Mouse (Mus musculus) CH12.LX (cell line): Measurements from ENCODE around the gene Fmn2. TPM values are rescaled to one million over a fixed set of nuclear protein-coding genes. Genes with fewer than 3 reads are reported as not detected.

ENCODE experiments used
- DNase-seq: peaks from one replicate; pipeline ENCODE4 v3.0.0-alpha.2; 2013; ENCODE audit errors: extremely low read depth
- H3K27ac ChIP-seq: 2 replicates; pipeline ENCODE4 v1.5.1; 2012; ENCODE audit warnings: low read depth, mild to moderate bottlenecking, control low read depth, moderate library complexity; ENCODE audit not compliant: insufficient read depth
- H3K27me3 ChIP-seq: replicated peaks from 2 replicates; pipeline ENCODE3; 2012; ENCODE audit warnings: inconsistent platforms
- H3K36me3 ChIP-seq, 2 experiments: replicated peaks in 1 of 2; 2 replicates each; pipeline versions ENCODE3 to v1.6.1; 2012; ENCODE audit warnings: inconsistent platforms in 1 of 2, low read length in 1 of 2, mild to moderate bottlenecking in 1 of 2, mixed read lengths in 1 of 2, moderate library complexity in 1 of 2; ENCODE audit not compliant: control insufficient read depth in 1 of 2, insufficient read depth in 1 of 2
- H3K4me1 ChIP-seq, 2 experiments: 2 replicates each; pipeline ENCODE4 v1.6.1; 2012; ENCODE audit warnings: inconsistent platforms in 1 of 2, moderate library complexity in 1 of 2; ENCODE audit not compliant: insufficient read depth in 2 of 2, control insufficient read depth in 1 of 2
- H3K4me2 ChIP-seq: 2 replicates; pipeline ENCODE4 v1.6.1; 2012; ENCODE audit warnings: low read depth, mild to moderate bottlenecking, control low read depth; ENCODE audit not compliant: poor library complexity, insufficient read depth, severe bottlenecking
- H3K4me3 ChIP-seq, 3 experiments: fragments of 150-350 bp in 1 of 3; sonication (generic) in 1 of 3; replicated peaks in 1 of 3; 2 replicates each; pipeline versions ENCODE3 to v1.5.1; 2011 to 2012; ENCODE audit warnings: low read depth in 2 of 3, low read length in 2 of 3, mild to moderate bottlenecking in 2 of 3, moderate library complexity in 2 of 3, control low read depth in 1 of 3, improper control_type of control experiment in 1 of 3, inconsistent platforms in 1 of 3, mixed read lengths in 1 of 3; ENCODE audit not compliant: poor library complexity in 1 of 3
- H3K79me2 ChIP-seq: replicated peaks from 2 replicates; pipeline ENCODE4 v1.6.1; 2012; ENCODE audit warnings: mild to moderate bottlenecking, moderate library complexity; ENCODE audit not compliant: control insufficient read depth, poor library complexity, insufficient read depth, severe bottlenecking; ENCODE audit errors: extremely low read depth
- H3K9ac ChIP-seq: 2 replicates; pipeline ENCODE4 v1.6.1; 2012; ENCODE audit warnings: low read depth, mild to moderate bottlenecking, control low read depth, moderate library complexity; ENCODE audit not compliant: insufficient read depth
- H3K9me3 ChIP-seq: replicated peaks from 2 replicates; pipeline ENCODE3; 2012; ENCODE audit warnings: low read length, inconsistent platforms, mixed read lengths
- CHD2 ChIP-seq: IDR thresholded peaks from 2 replicates; pipeline ENCODE4 v1.6.1; 2011; ENCODE audit warnings: low read length, improper control_type of control experiment
- ELF1 ChIP-seq: IDR thresholded peaks from 2 replicates; pipeline ENCODE4 v1.6.1; 2014; ENCODE audit warnings: low read depth, mild to moderate bottlenecking, inconsistent platforms, low read length, improper control_type of control experiment
- ETS1 ChIP-seq: conservative IDR thresholded peaks from 2 replicates; pipeline ENCODE4 v1.6.1; 2012; ENCODE audit warnings: low read depth, mild to moderate bottlenecking, inconsistent platforms, low read length, improper control_type of control experiment, moderate library complexity
- GABPA ChIP-seq: IDR thresholded peaks from 2 replicates; pipeline ENCODE4 v1.6.1; 2012; ENCODE audit warnings: low read depth, low read length, improper control_type of control experiment, inconsistent platforms; ENCODE audit not compliant: insufficient replicate concordance
- IRF4 ChIP-seq: IDR thresholded peaks from 2 replicates; pipeline ENCODE4 v1.6.1; 2014; ENCODE audit warnings: low read depth, mild to moderate bottlenecking, inconsistent platforms, low read length, improper control_type of control experiment
- JUN ChIP-seq: IDR thresholded peaks from 2 replicates; pipeline ENCODE4 v1.6.1; 2011; ENCODE audit warnings: low read depth, mild to moderate bottlenecking, low read length, improper control_type of control experiment, moderate library complexity; ENCODE audit not compliant: insufficient read depth
- JUND ChIP-seq: conservative IDR thresholded peaks from 2 replicates; pipeline ENCODE4 v1.6.1; 2011; ENCODE audit warnings: low read depth, low read length, improper control_type of control experiment
- MAFK ChIP-seq: IDR thresholded peaks from 2 replicates; pipeline ENCODE4 v1.6.1; 2011; ENCODE audit warnings: low read length, improper control_type of control experiment; ENCODE audit not compliant: insufficient replicate concordance
- MXI1 ChIP-seq: IDR thresholded peaks from 2 replicates; pipeline ENCODE4 v1.6.1; 2011; ENCODE audit warnings: mild to moderate bottlenecking, low read depth, low read length, improper control_type of control experiment
- MYC ChIP-seq: IDR thresholded peaks from 2 replicates; pipeline ENCODE4 v1.6.1; 2011; ENCODE audit warnings: low read depth, mild to moderate bottlenecking, improper control_type of control experiment, low read length
- NELFE ChIP-seq: IDR thresholded peaks from 2 replicates; pipeline ENCODE4 v1.6.1; 2011; ENCODE audit warnings: low read depth, low read length, improper control_type of control experiment
- NRF1 ChIP-seq: IDR thresholded peaks from 2 replicates; pipeline ENCODE4 v1.6.1; 2014; ENCODE audit warnings: low read depth, mild to moderate bottlenecking, inconsistent platforms, low read length, improper control_type of control experiment, moderate library complexity
- POLR2A ChIP-seq: IDR thresholded peaks from 2 replicates; pipeline ENCODE4 v1.6.1; 2011; ENCODE audit warnings: low read depth, mild to moderate bottlenecking, improper control_type of control experiment, low read length
- POLR2AphosphoS2 ChIP-seq: IDR thresholded peaks from 2 replicates; pipeline ENCODE4 v1.6.1; 2011; ENCODE audit warnings: low read depth, low read length, improper control_type of control experiment
- RCOR1 ChIP-seq: conservative IDR thresholded peaks from 2 replicates; pipeline ENCODE4 v1.6.1; 2012; ENCODE audit warnings: low read depth, mild to moderate bottlenecking, inconsistent platforms, low read length, improper control_type of control experiment
- SIN3A ChIP-seq: IDR thresholded peaks from 2 replicates; pipeline ENCODE4 v1.6.1; 2012; ENCODE audit warnings: low read length, improper control_type of control experiment, inconsistent platforms
- TCF12 ChIP-seq: IDR thresholded peaks from 2 replicates; pipeline ENCODE4 v1.6.1; 2014; ENCODE audit warnings: low read depth, mild to moderate bottlenecking, inconsistent platforms, low read length, improper control_type of control experiment
- USF2 ChIP-seq: conservative IDR thresholded peaks from 2 replicates; pipeline ENCODE4 v1.6.1; 2011; ENCODE audit warnings: low read depth, low read length, improper control_type of control experiment
- ZKSCAN1 ChIP-seq: IDR thresholded peaks from 2 replicates; pipeline ENCODE4 v1.6.1; 2012; ENCODE audit warnings: low read depth, inconsistent platforms, low read length, improper control_type of control experiment, borderline replicate concordance
- ZNF384 ChIP-seq: IDR thresholded peaks from 2 replicates; pipeline ENCODE4 v1.6.1; 2012; ENCODE audit warnings: low read depth, low read length, improper control_type of control experiment, inconsistent platforms
- dilution Hi-C: fragments of 300-500 bp; cut with MboI; formaldehyde crosslinking; loops from 2 replicates; pipeline ENCODE4 v1.14.3; 2020; ENCODE audit warnings: low sequenced_read_pairs; ENCODE audit not compliant: extremely low pct_unique_long_range_greater_than_20kb, extremely low pct_ligation_motif_present
- in situ Hi-C: fragments of 300-500 bp; cut with MboI; formaldehyde crosslinking; loops from 3 replicates; pipeline ENCODE4 v1.14.3; 2019; ENCODE audit warnings: low sequenced_read_pairs, low pct_ligation_motif_present, low pct_unique_long_range_greater_than_20kb, mixed read lengths
- polyA plus RNA-seq: library from polyadenylated mRNA; unstranded; fragments of >175 nt; gene quantifications from 2 replicates; pipeline ENCODE4 v1.2.1, GENCODE M21; 2012; ENCODE audit warnings: low read depth; ENCODE audit not compliant: insufficient read length
- total RNA-seq, 2 experiments: library from RNA; depleted of rRNA; stranded (reverse); fragments of 300-350 nt in 1 of 2; fragments of >200 nt in 1 of 2; gene quantifications; 2 replicates each; pipeline ENCODE4 v1.2.3; 2012 to 2014

Gene Fmn2
- total and polyA plus RNA-seq, 3 experiments, result 0.25 to 1.6 (median 0.51) TPM

DNA sequence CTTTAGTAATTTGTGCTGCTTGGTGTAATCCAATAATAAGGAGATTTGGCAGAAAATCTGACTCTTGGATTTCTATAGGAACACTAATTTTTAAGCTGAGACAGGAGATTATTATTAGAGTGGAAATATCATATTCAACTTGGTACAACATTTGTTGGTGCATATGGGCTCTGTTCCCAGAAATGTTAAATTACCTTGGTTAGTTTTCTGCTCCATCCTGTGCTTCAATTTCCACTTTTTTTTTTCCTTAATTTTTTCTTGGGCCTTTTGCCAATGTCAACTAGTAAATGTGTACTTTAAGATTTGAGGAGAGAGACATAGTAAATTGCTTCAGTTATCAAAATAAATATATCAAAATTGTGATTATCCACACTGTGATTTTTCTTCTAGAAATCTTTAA, 163.5 kb downstream of the Fmn2 start:
- in situ Hi-C loops (no loop called here), dilution Hi-C loops (no loop called here)
- no peak for TF ChIP-seq JUND
- no peak for TF ChIP-seq MYC
- TF ChIP-seq CHD2, result no peak
- TF ChIP-seq MXI1, result no peak
- TF ChIP-seq ZNF384, result no peak
- TF ChIP-seq JUN, result no peak
- no peak for TF ChIP-seq TCF12
- no peak for TF ChIP-seq NELFE
- no peak for TF ChIP-seq RCOR1
- no peak for TF ChIP-seq USF2
- H3K27me3 ChIP-seq, result no peaks in the 10 kb centered on the region
- no peaks in the 10 kb centered on the region for H3K4me1 ChIP-seq
- H3K27ac ChIP-seq, result no peak overlapping the region
- H3K4me2 ChIP-seq, result no peak overlapping the region
- DNase-seq, result no peak
- no peaks in the 10 kb centered on the region for H3K9me3 ChIP-seq
- no peak overlapping the region for H3K9ac ChIP-seq
- no peak overlapping the region for H3K4me3 ChIP-seq
- no peaks in the 10 kb centered on the region for H3K36me3 ChIP-seq
- H3K79me2 ChIP-seq, result no peaks in the 10 kb centered on the region

DNA sequence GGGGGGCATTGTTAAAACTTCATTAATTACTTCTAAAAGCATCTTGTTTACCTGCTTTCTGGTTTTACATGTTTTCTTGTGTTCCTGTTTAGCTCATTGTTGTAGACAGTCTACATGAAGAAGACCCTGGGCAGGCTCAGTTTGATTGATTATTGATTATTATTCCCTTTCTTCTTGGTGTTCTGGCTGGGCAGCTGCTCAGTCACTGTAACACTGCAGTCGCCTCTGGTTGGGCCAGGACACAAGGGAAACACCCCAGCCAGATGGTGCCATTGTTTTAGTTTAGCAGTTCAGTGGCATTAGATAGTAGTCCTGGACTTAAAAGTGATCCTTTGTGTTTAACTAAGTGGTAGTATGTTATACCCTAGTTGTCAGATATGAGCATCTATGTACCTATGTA, 167.5 kb downstream of the Fmn2 start:
- in situ Hi-C loops (no loop called here), dilution Hi-C loops (no loop called here)
- Histone ChIP-seq H3K4me1 (no peaks in the 10 kb centered on the region), H3K27ac (no peak overlapping the region), H3K4me2 (no peak overlapping the region), H3K4me3 (no peak overlapping the region), H3K9me3 (no peaks in the 10 kb centered on the region), H3K79me2 (no peaks in the 10 kb centered on the region), H3K36me3 (no peaks in the 10 kb centered on the region), H3K9ac (no peak overlapping the region), H3K27me3 (no peaks in the 10 kb centered on the region)
- TF ChIP-seq SIN3A (no peak), GABPA (no peak), POLR2AphosphoS2 (no peak), NRF1 (no peak), IRF4 (no peak), ETS1 (no peak), POLR2A (no peak), CHD2 (no peak), ZKSCAN1 (no peak), MAFK (no peak), ELF1 (no peak)
- DNase-seq, result no peak
